Mouse (Mus musculus) heart, adult 2 months (tissue): ENCODE results near the gene Nceh1.

Source experiments
- CTCF ChIP-seq: fragments of 200-600 bp; IDR thresholded peaks from 2 replicates; pipeline ENCODE4 v1.8.1; 2022; ENCODE audit warnings: antibody characterized with exemption, mild to moderate bottlenecking, moderate library complexity
- EP300 ChIP-seq: fragments of 200-500 bp; IDR thresholded peaks from 2 replicates; pipeline ENCODE4 v1.6.1; 2011; ENCODE audit warnings: low read depth, low read length, control low read depth; ENCODE audit not compliant: insufficient read depth

DNA sequence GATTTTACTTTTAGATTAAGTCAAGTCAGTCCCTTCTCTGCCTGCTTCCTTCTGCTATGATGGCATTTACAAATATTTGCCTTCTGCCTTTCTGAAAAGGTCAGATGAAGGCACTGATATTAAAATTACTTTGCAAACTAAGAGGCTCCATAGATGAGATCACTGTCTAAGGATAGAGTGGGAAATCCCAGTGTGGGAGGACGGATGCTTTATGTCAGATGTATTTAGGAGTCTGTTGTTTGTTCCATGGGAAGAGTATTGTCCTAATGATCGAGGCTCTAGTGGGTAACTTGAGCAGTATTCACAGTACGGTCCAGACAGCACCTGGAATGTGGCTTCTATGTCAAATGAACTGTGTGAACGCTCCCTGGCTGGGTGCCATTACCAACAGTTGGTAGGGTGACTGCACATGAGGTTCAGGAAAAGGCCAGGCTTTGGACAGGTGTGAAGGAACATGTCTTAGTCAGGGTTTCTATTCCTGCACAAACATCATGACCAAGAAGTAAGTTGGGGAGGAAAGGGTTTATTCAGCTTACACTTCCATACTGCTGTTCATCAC lies 143.9 kb downstream of the Nceh1 start:
- TF ChIP-seq CTCF (no peak), EP300 (no peak)
